Mouse (Mus musculus): ENCODE data around the gene Lrp5.
"Not testable (repeated sequence)": the region's sequence is repeated elsewhere in the genome, so short reads cannot be mapped to it uniquely, and the experiment has no call there.

The Lrp5 gene

DNA sequence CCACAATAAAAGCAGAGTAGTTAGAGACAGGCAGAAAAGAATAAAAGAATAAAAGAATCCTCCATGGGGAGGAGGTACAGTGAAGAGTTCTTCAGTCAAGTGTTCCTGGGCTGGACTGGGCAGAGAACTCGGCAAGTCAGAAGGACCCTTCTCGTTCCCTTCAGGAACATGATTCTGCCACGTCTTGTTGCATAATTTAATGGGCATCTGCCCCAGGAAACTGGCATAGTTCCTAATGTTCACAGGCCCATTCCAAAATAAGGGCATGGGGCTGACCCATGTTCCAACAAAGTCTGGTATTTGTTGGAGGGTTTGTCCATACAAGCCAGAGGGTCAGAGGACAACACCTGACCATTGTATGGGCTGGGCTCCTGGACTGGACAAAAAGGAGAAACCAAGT lies 8.6 kb upstream of the Lrp5 start:
- no peak for DNase-seq

DNA sequence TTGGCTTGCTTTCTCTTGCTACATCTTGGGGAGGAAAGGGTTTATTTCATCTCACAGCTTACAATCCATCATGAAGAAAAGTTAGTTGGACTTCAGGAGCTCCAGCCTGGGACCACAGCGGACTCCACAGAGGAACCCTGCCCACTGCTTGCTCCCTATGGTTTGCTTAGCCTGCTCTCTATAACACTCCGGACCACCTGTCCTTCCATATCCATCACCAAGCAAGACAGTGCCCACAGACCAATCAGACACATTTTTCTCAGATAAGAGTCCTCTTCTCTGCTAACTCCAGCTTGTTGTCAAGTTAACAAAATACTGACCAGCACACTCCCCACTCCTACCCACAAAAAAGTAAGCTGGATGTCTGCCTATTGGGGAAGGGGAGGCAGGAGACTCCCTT lies 8.1 kb upstream of the Lrp5 start:
- DNase-seq: no peak

DNA sequence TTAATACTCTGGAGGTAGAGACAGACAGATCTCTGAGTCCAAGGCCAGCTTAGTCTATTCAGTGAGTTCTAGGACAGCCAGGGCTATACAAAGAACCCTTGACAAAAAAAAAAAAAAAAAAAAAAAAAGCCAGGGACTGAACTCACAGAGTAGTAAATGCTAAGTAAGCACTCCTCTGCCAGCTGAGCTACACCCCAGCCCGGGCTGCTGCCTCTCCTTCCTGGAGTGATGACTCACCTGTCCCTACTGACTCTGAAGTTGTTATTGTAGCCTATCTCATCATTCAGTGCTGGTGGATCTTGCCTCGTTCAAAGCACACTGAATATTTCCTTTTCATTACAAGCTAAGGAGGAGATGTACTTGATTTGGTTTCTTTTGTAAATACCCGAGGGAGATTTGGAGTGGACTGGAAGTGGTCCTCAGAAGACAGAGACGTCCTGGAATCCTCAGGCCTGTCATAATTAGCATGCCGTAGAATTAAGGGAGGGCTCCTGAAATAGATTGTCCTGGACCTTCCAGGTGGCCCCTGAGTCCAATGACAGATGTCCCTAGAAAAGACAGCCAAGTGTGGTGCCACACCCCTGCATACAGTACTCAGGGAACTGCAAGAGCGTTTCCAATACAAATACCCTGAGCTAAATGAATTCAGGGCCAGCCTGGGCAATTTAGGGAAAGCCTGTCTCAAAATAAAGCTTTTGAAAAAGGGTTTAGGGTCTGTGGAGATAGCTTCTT lies 6.2 kb upstream of the Lrp5 start:
- DNase-seq: peak; percentile 27 to 29

DNA sequence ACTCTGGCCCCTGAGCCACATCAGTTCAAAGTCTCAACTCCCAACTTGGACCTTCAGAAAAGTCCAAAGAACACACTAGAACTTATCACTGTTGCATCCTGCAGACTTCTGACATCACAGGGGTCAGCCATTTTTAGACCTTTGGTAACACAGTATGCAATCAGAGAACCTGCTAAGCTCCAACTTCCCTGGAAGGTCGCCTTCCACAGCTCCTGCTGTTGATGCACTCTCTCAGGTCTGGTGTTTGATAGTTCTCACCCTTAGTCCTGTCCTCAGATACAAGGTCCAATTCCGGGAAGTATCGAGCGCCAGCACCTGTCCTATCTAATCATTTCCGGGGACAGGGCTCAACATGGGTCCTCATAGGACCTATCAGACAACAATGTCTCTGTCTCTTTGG lies 5.0 kb upstream of the Lrp5 start:
- no peak for DNase-seq

DNA sequence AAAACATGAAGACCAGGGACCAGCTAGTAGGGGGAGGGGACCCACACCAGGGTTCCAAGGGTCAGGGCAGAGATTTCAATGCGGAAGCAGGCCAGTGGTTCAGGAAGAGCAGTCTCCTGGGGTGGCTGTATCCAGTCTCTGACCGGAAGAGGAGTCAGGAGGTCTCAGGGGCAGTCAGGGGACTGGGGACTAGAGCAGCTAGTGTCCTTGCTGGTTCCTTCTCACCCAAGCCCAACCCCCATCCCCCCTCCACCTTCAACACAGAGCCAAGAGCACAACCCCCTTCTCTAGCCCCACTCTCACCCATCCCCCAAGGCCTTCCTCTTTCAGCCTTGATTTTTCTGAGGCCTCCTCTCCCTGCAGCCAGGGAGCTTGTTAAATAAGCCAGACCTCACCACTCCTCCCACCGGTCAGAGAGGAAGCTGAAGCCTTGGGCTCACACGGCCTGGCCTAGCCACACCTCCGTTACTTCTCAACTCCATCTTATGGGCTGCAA lies 1.4 kb upstream of the Lrp5 start:
- no peak for DNase-seq

DNA sequence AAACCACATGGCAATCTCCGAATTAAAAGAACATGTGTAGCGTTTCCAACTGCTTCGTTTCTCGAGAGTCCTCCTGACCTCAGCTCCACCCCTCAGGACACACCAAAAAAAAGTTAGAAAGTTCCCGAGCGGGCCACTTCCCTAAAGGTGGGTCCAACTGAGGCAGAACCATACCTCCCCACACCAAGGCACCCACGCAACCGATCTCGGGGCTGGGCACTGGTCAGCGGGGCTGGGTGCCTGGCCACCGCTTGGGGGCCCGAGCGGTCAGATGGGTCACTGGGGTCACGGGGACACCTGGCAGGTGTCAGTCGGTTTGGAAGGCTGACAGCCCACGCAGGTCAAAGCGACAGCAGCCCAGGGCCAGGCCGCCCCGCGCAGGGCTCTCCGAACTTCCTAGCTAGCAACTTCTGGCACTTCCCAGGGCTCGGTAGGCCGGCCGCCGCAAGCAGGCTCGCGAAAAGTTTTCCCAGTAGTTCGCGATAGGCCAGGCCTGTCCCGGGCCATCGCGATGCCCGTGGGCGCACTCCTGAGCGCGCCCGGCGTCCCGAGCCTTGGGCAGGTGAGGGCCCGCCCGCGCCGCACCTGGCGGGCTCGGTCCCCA lies 651 bp downstream of the Lrp5 start:
- no peak for DNase-seq

DNA sequence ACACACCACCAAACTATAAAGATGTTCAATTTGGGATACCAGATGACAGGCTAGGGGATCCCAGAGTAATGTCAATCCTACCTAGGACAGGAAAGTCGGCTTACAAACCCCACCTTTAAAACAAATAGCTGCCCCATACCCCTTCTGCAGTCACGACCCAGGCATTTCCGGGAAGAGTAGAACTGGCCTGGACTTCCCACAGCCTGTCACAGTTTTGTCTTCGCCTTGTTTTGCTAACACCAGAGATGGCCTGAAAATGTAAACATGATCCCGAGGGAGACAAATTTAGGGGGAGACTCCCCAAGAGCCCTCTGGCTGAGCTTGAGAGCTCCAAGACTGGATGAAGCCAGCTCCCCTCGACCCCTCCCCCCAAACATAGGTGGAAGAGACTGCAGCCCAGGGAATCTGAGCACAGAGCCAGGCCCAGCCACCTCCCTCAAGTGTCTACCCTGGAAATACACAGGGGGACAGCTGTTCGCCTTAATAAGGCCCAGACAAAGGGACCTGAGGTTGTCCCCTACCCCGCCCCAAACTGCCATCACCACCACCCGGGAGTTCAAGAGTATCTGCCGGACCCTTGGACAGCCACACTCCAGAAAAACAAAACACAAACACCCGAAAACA lies 1.3 kb downstream of the Lrp5 start:
- DNase-seq: no peak

DNA sequence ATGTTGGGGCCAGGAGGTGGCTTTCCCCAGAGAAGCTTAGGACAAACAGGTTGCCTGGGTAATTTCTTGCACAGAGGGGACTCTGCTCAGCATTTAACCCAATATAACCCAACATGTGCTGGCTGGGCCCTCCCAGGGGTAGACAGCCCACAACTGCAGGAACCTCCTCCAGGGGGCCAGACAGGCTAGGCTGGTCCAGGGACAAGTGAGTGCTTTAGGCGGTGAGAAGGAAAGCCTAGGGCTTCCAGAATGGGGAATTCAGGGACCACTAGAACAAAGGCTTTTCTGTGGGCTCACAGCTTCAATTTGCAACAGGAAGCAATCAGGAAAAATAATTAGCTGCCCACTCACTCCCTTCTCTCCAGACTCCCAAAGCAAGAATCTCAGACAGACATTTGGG lies 1.9 kb downstream of the Lrp5 start:
- no peak for DNase-seq

DNA sequence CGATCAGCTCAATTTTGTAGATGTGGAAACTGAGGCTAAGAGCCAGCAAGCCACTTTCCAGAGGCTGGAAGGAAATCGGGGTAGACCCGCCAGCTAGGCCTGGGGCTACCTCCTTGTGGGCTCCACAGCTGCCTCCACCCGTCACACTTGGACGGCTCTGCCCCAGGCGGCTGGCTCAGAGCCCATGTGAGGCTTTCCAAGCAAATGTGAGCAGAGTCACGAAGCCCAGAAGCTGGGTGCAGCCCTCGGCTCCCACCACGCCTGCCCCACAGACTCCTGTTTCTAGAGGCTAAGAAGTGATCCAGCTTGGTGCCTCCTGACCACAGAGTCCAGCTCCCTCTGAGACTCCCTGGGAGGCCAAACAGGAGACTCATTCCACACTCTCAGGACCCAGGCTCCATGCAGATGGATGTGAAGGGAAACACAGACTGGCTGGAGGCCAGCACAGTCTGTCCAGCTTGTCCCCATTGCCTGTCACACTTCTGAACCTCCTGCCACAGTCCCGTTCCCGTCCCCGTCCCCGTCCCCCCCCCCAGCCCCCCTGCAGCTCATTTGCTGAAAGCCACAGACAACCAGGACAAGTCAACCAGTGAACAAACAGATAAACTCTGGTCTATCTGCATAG lies 4.9 kb downstream of the Lrp5 start:
- DNase-seq: peak; percentile 45 to 47

DNA sequence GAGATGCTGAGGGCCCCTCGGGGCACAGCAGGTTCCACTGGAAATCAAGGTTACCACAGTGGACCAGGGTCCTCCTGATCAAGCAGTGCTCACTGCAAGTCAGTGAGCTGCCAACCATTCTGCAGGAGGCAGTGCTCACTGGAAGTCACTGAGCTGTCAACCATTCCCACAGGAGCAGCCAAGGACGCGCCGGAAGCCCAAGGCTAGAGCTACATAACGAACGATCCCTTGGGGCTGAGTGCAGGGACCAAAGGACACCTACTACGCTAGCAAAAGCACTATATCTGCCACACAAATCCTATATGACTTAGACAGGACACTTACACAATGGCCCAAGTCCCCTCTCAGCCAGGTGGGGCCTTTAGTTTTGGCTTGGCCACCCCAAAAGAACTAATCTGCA lies 5.6 kb downstream of the Lrp5 start:
- DNase-seq: no peak

DNA sequence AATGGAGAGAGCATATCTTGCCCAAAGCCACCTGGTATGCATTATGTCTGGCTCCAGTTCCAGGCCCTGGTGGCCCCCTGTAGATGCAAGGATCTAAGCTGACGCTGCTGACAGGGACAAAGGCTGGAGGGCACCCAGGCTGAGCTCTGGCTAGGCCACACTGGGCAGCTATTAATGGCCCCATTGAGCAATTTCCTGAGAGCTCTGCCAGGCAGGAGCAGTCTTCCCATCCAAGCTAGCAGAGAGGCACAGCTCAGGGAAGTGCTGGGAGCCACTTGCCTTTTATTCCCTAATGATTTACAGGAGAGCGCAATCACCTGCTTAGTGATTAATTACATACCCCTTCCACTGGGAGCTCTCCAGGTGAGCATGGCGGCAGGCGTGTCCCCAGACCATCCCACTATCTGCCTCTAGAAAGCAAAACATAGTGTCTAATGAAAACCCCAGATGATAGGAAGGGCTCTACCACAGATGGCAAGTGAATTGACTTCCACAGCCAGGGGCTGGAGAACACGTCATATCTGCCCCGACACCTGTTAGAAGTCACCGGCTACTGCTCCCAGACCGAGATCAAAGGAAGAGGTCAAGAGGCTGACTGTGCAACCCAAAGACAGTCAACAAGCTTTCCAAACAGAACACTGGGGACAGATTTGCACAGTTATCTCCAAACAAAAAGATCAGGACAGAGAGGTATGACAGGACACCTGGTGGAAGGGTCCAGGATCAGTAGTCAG lies 12.1 kb downstream of the Lrp5 start:
- no peak for DNase-seq

DNA sequence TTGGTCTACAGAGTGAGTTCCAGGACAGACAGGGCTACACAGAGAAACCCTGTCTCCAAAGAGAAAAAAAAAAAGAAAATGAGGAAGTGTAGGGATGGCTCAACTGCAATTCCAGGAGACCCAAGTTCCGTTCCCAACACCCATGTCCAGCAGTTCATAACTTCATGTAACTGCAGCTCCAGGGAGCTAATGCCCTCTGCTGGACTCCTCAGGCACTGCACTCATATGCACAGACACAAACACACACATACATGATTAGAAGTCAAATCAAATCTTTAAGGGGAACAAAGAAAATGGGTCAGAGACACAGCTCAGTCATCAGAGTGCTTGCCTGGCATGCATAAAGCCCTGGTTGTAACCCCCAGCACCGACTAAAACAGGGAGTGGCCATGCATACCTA lies 13.2 kb downstream of the Lrp5 start:
- DNase-seq: no peak

DNA sequence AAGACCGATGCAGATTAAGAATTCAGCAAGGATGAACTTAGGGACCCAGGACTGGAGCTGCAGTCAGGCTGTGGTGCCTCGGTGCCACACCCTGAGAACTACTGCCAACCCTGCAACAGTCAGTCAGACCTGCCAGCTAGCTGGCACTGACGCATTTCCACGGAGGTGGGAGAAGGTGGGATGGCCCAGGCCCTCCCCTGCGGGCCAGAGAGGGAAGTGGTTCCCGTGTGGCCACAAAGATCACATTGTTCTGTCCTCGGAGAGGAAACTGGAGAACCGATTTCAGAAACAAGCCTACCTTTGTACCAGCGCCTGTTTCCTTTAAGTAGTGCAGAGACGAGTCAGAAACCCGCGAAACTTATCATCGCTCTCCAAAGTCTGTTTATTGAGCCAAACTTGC lies 17.3 kb downstream of the Lrp5 start:
- no peak for DNase-seq

DNA sequence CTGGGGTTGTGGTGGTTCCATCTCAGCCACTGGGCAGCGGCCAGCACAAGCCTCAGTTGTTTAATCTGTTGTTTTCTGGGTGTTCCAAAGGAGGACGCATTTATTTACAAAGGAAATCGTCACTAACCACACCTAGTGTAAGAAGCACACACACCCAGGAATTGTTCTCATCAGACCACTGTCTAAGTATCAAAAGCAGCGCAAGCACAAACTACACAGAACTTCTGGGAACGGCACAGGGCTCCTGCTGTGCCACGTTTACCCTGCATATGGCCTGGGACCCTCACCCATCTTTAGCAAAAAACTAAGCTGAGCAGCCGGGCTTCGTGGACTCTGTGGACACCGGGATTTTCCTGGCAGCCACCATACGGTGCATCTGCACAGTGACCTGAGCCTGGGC lies 17.8 kb downstream of the Lrp5 start:
- no peak for DNase-seq

DNA sequence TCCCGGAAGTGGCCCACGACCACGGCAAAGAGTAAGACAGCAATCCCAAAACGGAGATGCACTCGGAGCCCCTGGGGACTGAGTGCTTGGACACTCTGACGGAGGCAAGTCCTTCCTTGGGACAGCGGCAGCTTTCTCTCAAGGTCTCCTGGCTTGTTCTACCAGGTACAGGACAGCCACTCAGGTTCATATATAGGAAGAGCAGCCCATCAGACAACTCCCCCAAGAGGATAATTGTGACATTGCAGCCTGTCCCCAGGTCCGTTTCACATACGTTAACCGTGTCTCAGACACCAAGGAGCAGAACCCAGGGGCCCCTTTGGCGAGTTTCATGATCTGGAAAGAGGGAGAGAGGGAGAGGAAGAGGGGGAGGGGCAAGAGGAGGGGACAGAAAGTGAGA lies 18.4 kb downstream of the Lrp5 start:
- no peak for DNase-seq

DNA sequence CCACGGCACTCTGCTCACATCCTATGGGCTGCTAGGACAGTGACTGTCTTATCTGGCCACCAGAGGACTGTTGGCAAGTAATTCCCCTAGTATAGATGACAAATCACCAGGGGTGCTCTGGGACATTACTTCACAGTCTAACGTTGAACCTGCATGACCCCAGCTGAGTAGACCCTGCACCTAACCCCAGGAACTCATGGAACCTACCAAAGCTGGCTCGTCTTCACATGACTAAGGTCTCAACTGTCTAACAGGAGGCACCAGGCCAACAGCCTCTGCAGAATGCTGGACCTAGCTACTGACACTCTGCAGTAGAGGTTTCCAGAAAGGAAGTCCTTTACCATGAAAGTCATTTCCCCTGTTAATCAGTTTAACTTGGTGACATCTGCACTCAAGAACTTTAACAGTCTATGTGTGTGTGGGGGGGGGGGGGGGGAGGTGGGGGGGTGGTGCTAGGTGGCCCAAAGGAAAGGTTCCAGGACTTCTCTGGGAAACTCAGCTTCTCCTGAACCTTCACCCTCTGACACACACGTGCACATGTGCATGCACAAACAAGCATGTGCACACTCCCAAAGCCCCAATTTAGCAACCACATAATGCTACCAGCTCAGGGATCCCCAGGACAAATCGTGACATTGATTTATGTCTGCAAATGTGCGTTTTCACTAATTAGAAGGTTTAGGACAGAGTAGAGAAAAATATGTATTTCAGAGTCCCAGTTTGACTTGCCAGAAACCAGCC lies 19.0 kb downstream of the Lrp5 start:
- DNase-seq: no peak

DNA sequence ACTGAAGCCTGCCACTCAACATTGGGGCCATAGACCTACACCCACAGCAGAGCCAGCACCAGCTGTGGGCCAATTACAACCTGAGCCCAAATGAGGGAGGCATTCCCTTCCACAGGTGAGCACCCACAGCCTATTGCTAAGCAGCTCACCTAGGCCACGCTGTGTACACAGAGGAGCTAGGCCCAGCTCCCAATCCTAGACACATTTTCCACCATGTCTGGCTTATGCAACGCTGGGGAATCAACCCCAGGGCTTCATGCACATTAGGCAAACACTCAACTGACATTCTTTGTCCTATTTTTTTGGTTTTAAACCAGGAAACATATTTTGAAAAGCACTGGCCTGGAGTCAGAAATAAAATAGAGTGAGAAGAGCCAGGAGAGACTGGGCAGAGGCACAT lies 19.7 kb downstream of the Lrp5 start:
- no peak for DNase-seq

DNA sequence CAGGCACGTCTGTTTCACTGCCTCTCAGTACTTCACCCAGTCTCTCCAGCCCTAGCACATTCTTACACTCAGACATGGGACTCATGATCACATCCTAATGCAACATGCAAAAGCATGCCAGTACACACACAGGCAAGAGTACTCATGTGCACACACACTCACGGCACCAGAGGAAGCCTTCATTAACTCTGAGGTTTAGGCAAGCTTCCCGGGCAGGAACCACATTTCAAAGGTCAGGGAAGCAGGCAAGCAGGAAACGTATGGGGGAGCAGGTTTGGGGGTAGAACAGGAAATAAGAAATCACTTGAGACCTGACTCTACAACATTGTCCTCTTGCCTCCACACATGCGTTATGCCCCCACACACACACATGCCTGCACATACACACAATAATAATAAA lies 20.9 kb downstream of the Lrp5 start:
- DNase-seq: no peak

DNA sequence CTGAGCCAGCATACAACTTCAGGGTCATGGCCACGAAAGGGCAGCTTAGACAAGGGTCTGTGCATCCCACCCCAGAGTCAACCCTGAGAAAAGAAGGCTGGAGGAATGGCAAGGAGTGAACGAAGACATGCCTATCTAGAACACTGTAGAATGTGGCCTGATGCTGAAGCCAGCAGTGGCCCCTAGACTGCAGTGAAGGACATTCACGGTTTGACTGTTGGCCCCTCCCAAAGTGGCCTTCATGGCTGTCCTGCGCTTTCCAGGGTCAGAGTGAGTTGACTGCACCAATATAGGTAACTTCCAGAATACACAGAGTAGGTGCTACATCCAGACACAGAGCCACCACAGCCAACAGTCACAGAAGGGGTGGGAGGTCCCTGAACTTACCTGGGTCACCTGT lies 28.4 kb downstream of the Lrp5 start:
- no peak for DNase-seq

DNA sequence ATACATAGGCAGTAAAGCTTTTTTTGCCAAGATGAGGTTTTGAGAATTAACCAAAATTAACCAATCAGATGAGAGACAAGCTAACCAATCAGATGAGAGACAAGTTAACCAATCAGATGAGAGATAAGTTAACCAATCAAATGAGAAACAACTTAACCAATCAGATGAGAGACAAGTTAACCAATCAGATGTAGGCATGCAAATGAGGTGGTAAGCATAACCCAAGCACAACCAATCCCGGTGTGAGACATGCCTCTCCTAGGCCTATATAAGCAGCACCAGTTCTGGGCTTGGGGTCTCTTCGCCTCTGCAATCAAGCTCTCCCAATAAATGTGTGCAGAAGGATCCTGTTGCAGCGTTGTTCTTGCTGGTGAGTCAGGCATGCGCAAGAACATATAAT lies 29.3 kb downstream of the Lrp5 start:
- DNase-seq: not testable (repeated sequence)

DNA sequence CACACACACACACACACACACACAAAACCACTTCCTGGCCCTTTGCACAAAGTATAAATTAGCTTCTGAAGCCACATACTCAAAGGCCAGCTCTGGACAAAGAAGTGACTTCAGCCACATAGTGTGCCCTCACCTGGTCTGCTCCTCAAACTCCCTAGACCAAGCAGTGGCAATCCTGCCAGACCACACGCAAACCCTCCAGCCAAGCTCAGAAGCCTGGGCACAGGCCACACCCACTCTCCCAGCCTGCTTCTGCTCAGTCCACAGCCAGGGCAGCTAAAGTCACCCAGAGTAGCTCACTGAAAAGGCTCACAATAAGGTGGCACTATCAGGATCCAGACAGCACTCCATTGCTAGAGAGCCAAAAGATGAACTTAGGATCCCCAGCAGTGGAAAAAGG lies 30.2 kb downstream of the Lrp5 start:
- no peak for DNase-seq

DNA sequence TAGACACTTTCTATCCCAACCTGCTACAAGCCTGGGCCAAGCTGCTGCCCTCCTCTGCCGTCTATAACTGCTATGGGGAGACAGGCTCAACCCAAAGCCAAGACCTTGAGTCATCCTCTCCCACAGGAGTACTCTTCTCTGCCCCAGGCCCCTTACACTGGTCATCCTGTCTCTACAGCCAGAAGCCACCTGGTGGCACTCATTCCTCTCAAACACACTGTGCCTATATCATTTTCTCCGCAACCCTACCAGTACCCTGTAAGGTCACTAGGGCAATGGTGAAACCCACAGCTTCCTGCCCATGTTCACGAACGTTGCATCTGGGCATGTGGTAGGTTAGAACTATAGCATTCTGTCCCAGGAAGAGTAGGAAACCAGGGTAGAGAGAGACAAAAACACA lies 31.4 kb downstream of the Lrp5 start:
- DNase-seq: no peak

DNA sequence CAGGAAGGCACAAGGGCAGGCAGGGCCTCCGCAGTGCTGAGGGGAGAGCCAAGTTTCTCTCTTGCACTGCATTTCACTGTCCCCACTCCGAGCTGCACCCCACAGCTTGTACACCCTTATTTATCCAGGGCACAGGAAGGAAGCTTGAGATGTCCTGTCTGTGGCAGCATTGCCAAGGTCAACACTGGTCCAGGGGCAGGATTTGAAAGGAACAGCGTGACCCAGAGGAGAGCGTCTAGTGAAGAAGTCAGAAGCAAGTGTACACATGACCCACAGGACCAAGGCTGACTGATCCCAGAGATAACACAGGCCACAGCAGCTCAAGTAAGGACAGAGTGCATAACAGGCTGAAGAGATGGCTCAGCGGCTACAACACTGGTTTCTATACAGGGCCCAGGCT lies 32.3 kb downstream of the Lrp5 start:
- no peak for DNase-seq

Measured in cerebellum, postnatal 36 days (tissue).